Mouse (Mus musculus) embryonic facial prominence, embryonic 15.5 days (tissue): ENCODE data around the gene Gm4707. TPM values are rescaled to one million over a fixed set of nuclear protein-coding genes. Genes with fewer than 3 reads are reported as not detected.

ENCODE experiments used
- ATAC-seq: fragments of 200-750 bp; cut with Nextera tagmentation; 2 replicates; pipeline ENCODE4 v1.8.0; 2017; ENCODE audit warnings: low read depth, moderate TSS enrichment; ENCODE audit not compliant: insufficient number of reproducible peaks, low FRiP score, low TSS enrichment
- H3K27ac ChIP-seq: fragments of 300-500 bp; sonication (generic); replicated peaks from 2 replicates; pipeline ENCODE4 v1.5.1; 2015; ENCODE audit warnings: mild to moderate bottlenecking, inconsistent platforms
- H3K27me3 ChIP-seq: fragments of 300-500 bp; sonication (generic); 2 replicates; pipeline ENCODE4 v1.6.1; 2015; ENCODE audit warnings: inconsistent platforms
- H3K36me3 ChIP-seq: fragments of 300-500 bp; sonication (generic); 2 replicates; pipeline ENCODE4 v1.6.1; 2015; ENCODE audit warnings: mild to moderate bottlenecking, inconsistent platforms
- H3K4me1 ChIP-seq: fragments of 300-500 bp; sonication (generic); 2 replicates; pipeline ENCODE4 v1.6.1; 2015; ENCODE audit warnings: inconsistent platforms
- H3K4me2 ChIP-seq: fragments of 300-500 bp; sonication (generic); replicated peaks from 2 replicates; pipeline ENCODE4 v1.6.1; 2015; ENCODE audit warnings: mild to moderate bottlenecking, inconsistent platforms
- H3K4me3 ChIP-seq: fragments of 300-500 bp; sonication (generic); replicated peaks from 2 replicates; pipeline ENCODE4 v1.5.1; 2015; ENCODE audit warnings: mild to moderate bottlenecking, inconsistent platforms
- H3K9ac ChIP-seq: fragments of 300-500 bp; sonication (generic); 2 replicates; pipeline ENCODE4 v1.6.1; 2015; ENCODE audit warnings: inconsistent platforms
- H3K9me3 ChIP-seq: fragments of 300-500 bp; sonication (generic); replicated peaks from 2 replicates; pipeline ENCODE4 v1.6.1; 2016; ENCODE audit warnings: inconsistent platforms
- WGBS: fragments of 180-500 bp; shearing (Covaris S2); methylation state at CpG from one replicate; pipeline ENCODE4 v1.1.7; 2015; 5-methylcytosine and 5-hydroxymethylcytosine counted together
- polyA plus RNA-seq: library from polyadenylated mRNA; unstranded; fragments of >200 nt; fragmentation: Nextera tagmentation; extraction: Ambion mirVana; gene quantifications from 2 replicates; pipeline ENCODE4 v1.2.1, GENCODE M21; 2015

Gene Gm4707
- 3.3 and 4.0 TPM in 2 replicates for polyA plus RNA-seq

DNA sequence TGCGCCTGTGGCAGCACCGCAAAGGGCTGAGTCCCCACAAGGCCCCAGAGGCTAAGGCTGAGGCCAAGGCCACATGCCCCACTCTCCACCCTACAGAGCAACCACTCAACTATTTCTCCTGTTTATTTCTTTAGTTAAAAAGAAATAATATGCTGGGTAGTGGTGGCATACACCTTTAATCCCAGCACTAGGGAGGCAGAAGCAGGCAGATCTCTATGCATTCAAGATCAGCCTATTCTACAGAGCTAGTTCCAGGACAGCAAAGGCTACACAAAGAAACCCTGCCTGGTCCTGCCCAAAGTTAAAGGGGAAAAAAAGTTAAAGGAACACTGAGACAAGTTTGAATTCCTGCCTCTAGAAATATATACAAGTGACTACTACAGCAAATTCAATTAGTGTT is at the start of gene Gm4707:
Gene Gm4707 (minus strand): TSS at position 101 of the 400 bp plus-strand sequence.
- Histone ChIP-seq H3K36me3 (peaks cover 50% of the 10 kb centered on the region), H3K27me3 (no peaks in the 10 kb centered on the region)
- ATAC-seq = no peak

DNA sequence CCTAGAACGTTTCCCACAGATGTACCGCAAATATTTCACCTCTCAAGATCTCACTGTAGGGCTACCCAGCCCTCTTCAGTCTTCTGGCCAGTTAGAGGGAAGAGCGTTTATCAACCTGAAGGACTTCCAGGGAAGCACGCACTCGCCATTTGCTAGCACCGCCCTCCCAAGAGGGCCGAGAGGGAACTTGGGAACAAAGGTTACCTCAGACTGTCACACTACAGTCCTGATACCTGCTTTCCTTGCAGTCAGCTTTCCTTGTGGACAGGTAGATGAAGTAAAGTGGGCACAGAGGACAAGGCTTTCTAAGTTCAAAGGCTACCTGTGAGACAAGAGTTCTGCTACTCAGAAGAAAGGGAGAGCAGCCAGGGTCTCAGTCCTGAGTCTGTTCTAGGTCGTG is 47.1 kb upstream of the Gm4707 start:
- Histone ChIP-seq H3K4me3 (no peak overlapping the region), H3K36me3 (peaks cover 57% of the 10 kb centered on the region), H3K27me3 (no peaks in the 10 kb centered on the region), H3K4me1 (no peaks in the 10 kb centered on the region), H3K9me3 (no peaks in the 10 kb centered on the region), H3K9ac (no peak overlapping the region), H3K4me2 (no peak overlapping the region), H3K27ac (no peak overlapping the region)
- ATAC-seq = no peak
- WGBS = 90% methylated on average over 8 of the region's 8 CpGs

More for the DNA sequence above, at the start of gene Gm4707:
- no peak within 1 kb of the TSS for H3K4me3 ChIP-seq
- H3K9me3 ChIP-seq = no peaks in the 10 kb centered on the region
- 95% methylated on average over 2 of the region's 2 CpGs for WGBS
- H3K4me2 ChIP-seq = no peak within 1 kb of the TSS
- H3K9ac ChIP-seq = no peak within 1 kb of the TSS
- no peaks in the 10 kb centered on the region for H3K4me1 ChIP-seq
- H3K27ac ChIP-seq = no peak within 1 kb of the TSS

DNA sequence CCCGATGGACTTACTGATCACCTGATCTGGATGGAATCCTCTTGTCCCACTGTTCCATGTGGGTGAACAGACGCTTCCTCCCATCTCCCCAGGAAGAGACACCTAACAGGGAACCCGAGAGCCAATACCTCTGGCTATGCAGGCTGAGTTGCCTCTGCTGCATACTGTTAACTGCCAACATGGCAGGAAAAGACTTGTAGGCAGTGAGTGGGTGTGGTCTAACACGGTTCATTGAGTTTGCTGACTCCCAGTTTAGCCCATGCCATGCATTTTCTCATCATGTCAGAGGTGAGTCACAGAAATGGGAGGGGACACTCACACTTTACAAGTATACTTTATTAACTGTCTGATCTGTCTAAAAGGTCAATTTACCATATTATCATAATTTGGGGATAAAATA is 36.1 kb upstream of the Gm4707 start:
- Histone ChIP-seq H3K9me3 (no peaks in the 10 kb centered on the region), H3K4me2 (no peak overlapping the region), H3K27ac (no peak overlapping the region), H3K4me1 (no peaks in the 10 kb centered on the region), H3K27me3 (no peaks in the 10 kb centered on the region), H3K36me3 (peaks cover 48% of the 10 kb centered on the region), H3K4me3 (no peak overlapping the region), H3K9ac (no peak overlapping the region)
- ATAC-seq = no peak; the same call in 1 of the 2 replicates
- 86% methylated on average over 4 of the region's 4 CpGs for WGBS

DNA sequence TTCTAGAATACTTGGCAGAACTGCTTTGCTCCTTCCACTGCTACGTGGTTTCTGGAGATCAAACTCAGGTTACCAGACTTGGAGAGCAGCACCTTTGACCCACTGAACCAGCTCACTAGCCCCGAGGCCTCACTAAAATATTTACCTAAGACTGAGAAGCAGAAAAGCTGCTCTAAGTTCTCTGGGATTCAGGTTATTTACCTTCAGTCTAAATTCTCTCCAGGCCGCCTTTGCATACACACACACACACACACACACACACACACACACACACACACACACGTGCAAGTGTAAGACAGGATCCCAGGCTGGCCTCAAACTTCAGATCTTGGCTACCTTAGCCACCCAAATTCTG is 31.6 kb upstream of the Gm4707 start:
- no peak overlapping the region for H3K9ac ChIP-seq
- no peak for ATAC-seq
- H3K36me3 ChIP-seq = peaks cover 14% of the 10 kb centered on the region
- H3K4me3 ChIP-seq = no peak overlapping the region
- no peak overlapping the region for H3K27ac ChIP-seq
- H3K4me1 ChIP-seq = peaks cover 3% of the 10 kb centered on the region
- H3K27me3 ChIP-seq = no peaks in the 10 kb centered on the region
- H3K4me2 ChIP-seq = no peak overlapping the region
- H3K9me3 ChIP-seq = no peaks in the 10 kb centered on the region
- 54% methylated on average over 4 of the region's 4 CpGs for WGBS

DNA sequence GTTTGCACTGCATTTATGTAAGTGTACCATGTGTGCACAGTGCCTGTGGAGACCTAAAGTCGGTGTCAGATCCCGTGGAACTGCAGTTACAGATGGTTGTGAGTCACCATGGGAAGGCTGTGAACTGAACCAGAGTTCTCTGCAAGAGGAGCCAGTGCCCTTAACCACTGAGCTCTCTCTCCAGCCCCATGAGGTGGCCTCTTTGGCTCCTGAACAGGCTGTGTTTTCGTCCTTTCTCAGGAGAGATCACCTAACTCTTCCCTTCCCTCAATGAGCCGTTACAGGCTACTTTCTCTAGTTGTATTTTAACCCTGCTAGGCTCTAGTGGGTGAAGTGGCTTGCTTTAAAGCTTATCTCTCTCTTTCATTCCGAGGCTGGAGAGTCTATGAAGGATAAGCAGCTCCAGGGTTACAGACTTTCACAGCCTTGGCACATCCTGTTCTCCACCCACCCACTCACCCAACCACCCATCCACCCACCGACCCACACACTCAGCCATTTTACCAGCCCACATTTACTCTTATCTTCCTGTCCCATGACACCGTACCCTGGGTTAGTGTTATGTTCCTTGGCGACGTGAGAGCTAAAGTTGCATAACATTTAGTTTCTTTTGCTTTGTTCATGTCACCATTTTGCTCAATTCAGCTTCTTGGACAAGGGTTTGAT is 31.1 kb upstream of the Gm4707 start:
- H3K27me3 ChIP-seq = no peaks in the 10 kb centered on the region
- H3K9ac ChIP-seq = no peak overlapping the region
- no peak for ATAC-seq
- H3K36me3 ChIP-seq = peaks cover 10% of the 10 kb centered on the region
- no peak overlapping the region for H3K27ac ChIP-seq
- no peak overlapping the region for H3K4me2 ChIP-seq
- no peak overlapping the region for H3K4me3 ChIP-seq
- no peaks in the 10 kb centered on the region for H3K9me3 ChIP-seq
- 83% methylated on average over 9 of the region's 9 CpGs for WGBS
- H3K4me1 ChIP-seq = peaks cover 8% of the 10 kb centered on the region

DNA sequence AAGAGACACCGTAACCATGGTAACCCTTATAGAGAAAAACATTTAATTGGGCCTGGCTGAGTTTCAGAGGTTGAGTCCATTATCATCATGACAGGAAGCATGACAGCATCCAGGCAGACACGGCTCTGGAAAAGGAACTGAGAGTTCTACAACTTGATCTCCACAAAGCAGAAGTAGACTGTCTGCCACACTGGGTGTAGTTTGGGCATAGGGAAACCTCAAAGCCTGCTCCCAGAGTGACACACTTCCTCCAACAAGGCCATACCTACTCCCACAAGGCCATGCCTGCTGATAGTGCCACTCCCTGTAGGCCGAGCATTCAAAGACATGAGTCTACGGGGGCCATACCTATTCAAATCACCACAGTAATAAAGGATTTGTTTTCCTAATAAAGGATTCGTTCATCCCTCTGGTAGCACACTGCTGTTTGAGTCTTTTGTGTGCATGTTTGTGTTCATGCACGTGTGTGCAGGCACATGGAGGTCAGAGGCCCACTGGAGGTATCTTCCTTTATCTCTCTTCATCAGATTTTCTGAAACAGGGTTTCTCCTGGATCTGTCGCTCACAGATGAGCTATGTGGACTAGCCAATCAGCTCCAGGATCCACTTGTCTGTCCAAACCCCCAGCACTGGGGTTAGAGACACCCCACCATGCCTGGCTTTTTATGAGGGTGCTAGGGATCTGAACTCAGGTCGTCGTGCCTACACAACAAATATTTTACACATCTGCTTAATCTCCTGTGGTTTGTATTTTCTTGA is 30.2 kb upstream of the Gm4707 start:
- H3K36me3 ChIP-seq = peaks cover 2% of the 10 kb centered on the region; the same call in 1 of the 2 replicates
- 79% methylated on average over 9 of the region's 9 CpGs for WGBS
- no peak for ATAC-seq
- H3K9ac ChIP-seq = no peak overlapping the region
- peaks cover 15% of the 10 kb centered on the region for H3K4me1 ChIP-seq
- H3K27me3 ChIP-seq = no peaks in the 10 kb centered on the region
- no peak overlapping the region for H3K4me2 ChIP-seq
- H3K27ac ChIP-seq = no peak overlapping the region
- no peaks in the 10 kb centered on the region for H3K9me3 ChIP-seq
- H3K4me3 ChIP-seq = no peak overlapping the region

DNA sequence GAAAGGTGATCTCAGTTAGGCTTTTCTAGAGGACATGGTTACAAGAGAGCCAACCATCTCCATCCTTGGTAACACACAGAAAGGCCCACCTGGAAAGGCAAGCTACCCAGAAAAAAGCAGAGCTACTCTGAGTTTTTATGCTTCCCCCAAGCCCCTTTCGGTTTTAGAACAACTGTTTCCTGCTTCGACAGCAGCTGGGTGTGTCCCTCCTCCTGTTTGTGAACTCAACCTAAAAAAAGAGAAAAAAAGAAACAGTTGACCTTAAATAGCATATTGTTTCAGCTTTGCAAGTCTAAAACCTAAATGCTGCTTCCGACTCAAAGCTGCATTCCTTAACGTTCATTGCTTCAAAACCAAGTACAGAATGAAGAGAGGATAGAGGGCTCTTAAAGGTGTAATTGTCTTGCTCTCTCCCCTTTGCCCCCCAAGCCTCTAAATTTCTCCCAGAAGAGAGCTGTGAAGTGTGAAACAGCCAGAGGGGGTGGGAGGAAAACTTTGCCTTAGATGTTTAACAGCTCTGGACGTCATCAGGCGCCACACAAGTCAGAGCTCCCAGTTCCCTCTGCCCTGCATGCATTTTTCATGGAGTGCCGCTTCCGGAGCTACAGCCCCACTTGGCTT is 26.6 kb upstream of the Gm4707 start:
- peak overlapping the region; percentile 39 for H3K4me2 ChIP-seq
- H3K4me3 ChIP-seq = peak overlapping the region; percentile 18
- no peak for ATAC-seq
- no peaks in the 10 kb centered on the region for H3K27me3 ChIP-seq
- no peaks in the 10 kb centered on the region for H3K36me3 ChIP-seq
- H3K27ac ChIP-seq = peak overlapping the region; percentile 58
- peaks cover 15% of the 10 kb centered on the region for H3K4me1 ChIP-seq
- H3K9me3 ChIP-seq = no peaks in the 10 kb centered on the region
- H3K9ac ChIP-seq = no peak overlapping the region
- WGBS = 24% methylated on average over 8 of the region's 8 CpGs

DNA sequence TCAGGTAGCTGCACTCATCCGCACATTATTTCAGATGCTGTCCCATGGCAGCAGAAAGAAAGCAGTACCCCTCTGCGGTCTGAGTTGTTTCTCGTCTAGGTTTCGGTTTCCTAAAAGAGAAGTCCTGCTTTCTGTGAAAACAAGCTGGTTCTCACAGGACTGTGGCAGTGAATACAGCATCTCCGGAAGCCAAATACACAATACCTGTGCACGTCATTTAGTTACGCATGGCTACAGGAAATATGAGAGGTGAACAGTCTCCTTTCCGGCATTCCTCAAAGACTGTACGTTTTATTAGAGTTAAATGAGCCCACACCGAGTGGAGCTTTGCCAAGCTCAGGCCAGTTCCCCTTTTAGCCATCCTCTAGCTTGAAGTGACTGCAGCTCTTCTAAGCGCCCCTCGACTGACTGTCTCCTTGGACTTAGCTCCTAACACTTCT is 26.1 kb upstream of the Gm4707 start:
- ATAC-seq = no peak
- peaks cover 15% of the 10 kb centered on the region for H3K4me1 ChIP-seq
- H3K27ac ChIP-seq = peak overlapping the region; percentile 58
- H3K9me3 ChIP-seq = no peaks in the 10 kb centered on the region
- peak overlapping the region; percentile 18 for H3K4me3 ChIP-seq
- H3K9ac ChIP-seq = no peak overlapping the region
- peak overlapping the region; percentile 39 for H3K4me2 ChIP-seq
- H3K36me3 ChIP-seq = no peaks in the 10 kb centered on the region
- no peaks in the 10 kb centered on the region for H3K27me3 ChIP-seq
- 40% methylated on average over 12 of the region's 12 CpGs for WGBS

DNA sequence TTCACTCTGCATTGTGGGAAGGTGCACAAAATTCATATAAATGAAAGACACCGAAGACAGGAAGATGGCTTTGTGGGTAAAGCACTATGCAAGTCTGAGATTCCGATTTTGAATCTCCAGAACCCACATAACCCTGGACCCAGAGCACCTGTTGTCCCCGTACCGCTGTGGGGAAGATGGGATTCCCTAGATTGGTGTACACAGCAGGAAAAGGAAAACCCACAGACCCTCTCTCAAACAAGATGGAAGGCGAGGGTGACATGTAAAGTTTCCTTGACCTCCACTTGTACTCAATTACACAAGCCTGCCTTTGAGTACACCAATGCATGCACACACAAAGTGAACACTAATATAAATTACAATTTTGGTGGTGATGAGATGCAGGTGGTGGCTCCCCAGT is 25.0 kb upstream of the Gm4707 start:
- WGBS = 89% methylated on average over 5 of the region's 5 CpGs
- Histone ChIP-seq H3K4me3 (no peak overlapping the region), H3K27me3 (no peaks in the 10 kb centered on the region), H3K9ac (no peak overlapping the region), H3K36me3 (no peaks in the 10 kb centered on the region), H3K4me2 (no peak overlapping the region), H3K27ac (no peak overlapping the region), H3K9me3 (no peaks in the 10 kb centered on the region), H3K4me1 (peaks cover 15% of the 10 kb centered on the region)
- ATAC-seq = no peak

DNA sequence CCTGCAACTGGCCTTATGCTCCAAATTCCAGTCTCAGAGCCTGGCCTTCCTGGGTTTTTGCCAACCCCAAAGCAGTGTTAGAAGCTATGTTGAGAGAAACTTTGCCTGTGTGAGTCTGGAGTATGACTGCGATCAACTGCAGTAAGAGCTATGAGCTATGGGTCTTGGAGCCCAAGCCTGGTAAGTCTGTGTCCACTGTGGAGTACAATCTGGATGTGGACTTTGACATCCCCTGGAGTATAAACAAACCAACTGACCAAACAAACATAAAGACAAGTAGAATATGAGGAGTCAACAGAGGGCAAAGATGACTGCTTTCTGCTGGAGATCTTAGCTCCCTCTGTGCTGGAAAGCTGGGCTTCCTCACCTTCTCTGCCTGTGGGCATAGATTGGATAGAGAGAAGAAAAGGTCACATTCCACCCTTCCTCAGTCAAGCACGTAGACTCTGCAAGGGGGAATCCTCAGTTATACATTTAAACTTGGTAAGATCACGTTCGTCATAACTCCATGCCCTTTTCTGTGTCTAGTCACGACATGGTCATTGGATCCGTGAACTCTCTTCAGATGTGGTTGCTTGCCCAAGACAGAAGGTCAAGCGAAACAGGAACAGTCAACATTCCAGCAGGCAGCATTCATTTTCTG is 23.8 kb upstream of the Gm4707 start:
- Histone ChIP-seq H3K9me3 (no peaks in the 10 kb centered on the region), H3K4me2 (no peak overlapping the region), H3K9ac (no peak overlapping the region), H3K27ac (no peak overlapping the region), H3K4me3 (no peak overlapping the region), H3K36me3 (no peaks in the 10 kb centered on the region), H3K27me3 (no peaks in the 10 kb centered on the region), H3K4me1 (peaks cover 15% of the 10 kb centered on the region)
- 79% methylated on average over 7 of the region's 7 CpGs for WGBS
- ATAC-seq = no peak

DNA sequence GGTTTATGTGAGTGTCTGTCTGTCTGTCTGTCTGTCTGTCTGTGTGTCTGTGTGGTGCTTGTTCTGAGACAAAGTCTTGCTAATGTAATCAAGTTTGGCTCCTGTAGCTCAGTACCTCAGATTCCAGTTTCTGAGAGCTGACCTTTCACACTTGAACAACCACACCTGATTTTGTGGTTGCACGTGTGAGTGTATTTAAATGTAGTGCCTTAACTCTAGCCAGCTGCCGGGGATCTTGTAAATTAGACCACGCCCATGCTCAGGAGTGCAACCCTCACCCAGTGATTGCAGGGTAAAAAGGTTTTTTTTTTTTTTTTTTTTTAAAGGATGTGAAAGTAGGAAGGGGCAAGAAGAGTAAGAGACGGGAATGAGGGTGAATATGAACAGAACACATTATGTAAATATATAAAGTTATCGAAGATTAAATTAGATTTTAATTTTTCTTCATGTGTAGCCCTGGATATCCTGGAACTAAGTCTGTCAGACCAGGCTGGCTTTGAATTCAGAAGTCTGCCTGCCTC is 19.7 kb upstream of the Gm4707 start:
- Histone ChIP-seq H3K27ac (no peak overlapping the region), H3K9ac (no peak overlapping the region), H3K27me3 (no peaks in the 10 kb centered on the region), H3K36me3 (no peaks in the 10 kb centered on the region), H3K4me2 (no peak overlapping the region), H3K4me3 (no peak overlapping the region), H3K9me3 (no peaks in the 10 kb centered on the region), H3K4me1 (no peaks in the 10 kb centered on the region)
- 46% methylated on average over 5 of the region's 5 CpGs for WGBS
- ATAC-seq = no peak
